Mouse (Mus musculus) forebrain, postnatal 0 days (tissue): ENCODE data around the gene Capns1. TPM values are rescaled to one million over a fixed set of nuclear protein-coding genes. Genes with fewer than 3 reads are reported as not detected.

ENCODE experiments used
- ATAC-seq: fragments of 200-750 bp; cut with Nextera tagmentation; 2 replicates; pipeline ENCODE4 v1.8.0; 2017; ENCODE audit warnings: mild to moderate bottlenecking, moderate library complexity
- DNase-seq: peaks from one replicate; pipeline ENCODE4 v3.0.0-alpha.2; 2015
- H3K27ac ChIP-seq: fragments of 300-500 bp; sonication (generic); 2 replicates; pipeline ENCODE4 v1.5.1; 2014; ENCODE audit warnings: low read depth, mild to moderate bottlenecking, antibody characterized with exemption, low read length, moderate library complexity, mixed read lengths
- H3K27me3 ChIP-seq: fragments of 300-500 bp; sonication (generic); 2 replicates; pipeline ENCODE4 v1.6.1; 2014; ENCODE audit warnings: mild to moderate bottlenecking, low read length, mixed read lengths; ENCODE audit not compliant: insufficient read depth
- H3K36me3 ChIP-seq: fragments of 300-500 bp; sonication (generic); 2 replicates; pipeline ENCODE4 v1.6.1; 2014; ENCODE audit warnings: mild to moderate bottlenecking, moderate library complexity; ENCODE audit not compliant: insufficient read depth
- H3K4me1 ChIP-seq: fragments of 300-500 bp; sonication (generic); 2 replicates; pipeline ENCODE4 v1.6.1; 2014; ENCODE audit warnings: antibody characterized with exemption; ENCODE audit not compliant: insufficient read depth
- H3K4me2 ChIP-seq: fragments of 300-500 bp; sonication (generic); 2 replicates; pipeline ENCODE4 v1.6.1; 2014; ENCODE audit warnings: low read depth, mild to moderate bottlenecking, moderate library complexity
- H3K4me3 ChIP-seq: fragments of 300-500 bp; sonication (generic); 2 replicates; pipeline ENCODE4 v1.5.1; 2014; ENCODE audit warnings: low read depth, low read length, mixed read lengths
- H3K9ac ChIP-seq: fragments of 300-500 bp; sonication (generic); 2 replicates; pipeline ENCODE4 v1.6.1; 2014; ENCODE audit warnings: mild to moderate bottlenecking
- H3K9me3 ChIP-seq: fragments of 300-500 bp; sonication (generic); 2 replicates; pipeline ENCODE4 v1.6.1; 2016; ENCODE audit warnings: low read length
- CTCF ChIP-seq: sonication (generic); IDR thresholded peaks from 2 replicates; pipeline ENCODE4 v1.5.1; 2016; ENCODE audit warnings: antibody characterized with exemption, control low read depth, low read depth
- WGBS: fragments of 180-500 bp; shearing (Covaris S2); extraction: QIAGEN DNeasy Blood & Tissue Kit; methylation state at CpG from one replicate; pipeline ENCODE4 v1.1.7; 2014; 5-methylcytosine and 5-hydroxymethylcytosine counted together
- polyA plus RNA-seq: library from polyadenylated mRNA; unstranded; fragments of >200 nt; fragmentation: Nextera tagmentation; extraction: Ambion mirVana; gene quantifications from 2 replicates; pipeline ENCODE4 v1.2.1, GENCODE M21; 2015
- total RNA-seq: library from RNA; depleted of rRNA; stranded (reverse); fragments of >200 nt; gene quantifications from 2 replicates; pipeline ENCODE4 v1.2.3, GENCODE M21; 2014; rRNA removed

Gene Capns1
- total and polyA plus RNA-seq, 2 experiments from 2014 or later, result 65.9 to 162 TPM

- Histone ChIP-seq H3K9me3 (peaks cover 37% of the 10 kb centered on the region), H3K4me2 (no peak overlapping the region), H3K36me3 (peaks cover 32% of the 10 kb centered on the region), H3K9ac (no peak overlapping the region), H3K27me3 (no peaks in the 10 kb centered on the region), H3K27ac (no peak overlapping the region), H3K4me3 (no peak overlapping the region), H3K4me1 (no peaks in the 10 kb centered on the region)
- no peak for DNase-seq
- TF ChIP-seq CTCF, result no peak
- 98% methylated on average over 3 of the region's 3 CpGs for WGBS
- ATAC-seq, result no peak
Measured at GRCm38 (mm10) chr7:30155507-30155906, 43.1 kb downstream of the Capns1 start.

DNA sequence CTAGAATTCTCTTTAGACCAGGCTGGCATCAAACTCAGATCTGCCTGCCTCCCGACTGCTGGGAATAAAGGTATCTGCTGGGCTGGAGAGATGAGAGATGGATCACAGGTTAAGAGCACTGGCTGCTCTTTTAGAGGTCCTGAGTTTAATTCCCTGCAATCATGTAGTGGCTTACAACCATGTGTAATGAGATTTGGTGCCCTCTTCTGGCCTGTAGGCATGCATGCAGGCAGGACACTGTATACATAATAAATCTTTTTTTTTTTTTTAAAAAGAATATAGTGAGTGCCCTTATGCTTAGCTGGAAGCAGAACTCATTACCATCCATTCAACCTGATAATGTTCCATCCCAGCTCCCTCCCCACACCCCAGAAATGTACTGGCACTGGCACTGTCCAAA lies 44.6 kb downstream of the Capns1 start:
- H3K27ac ChIP-seq, result no peak overlapping the region
- H3K9me3 ChIP-seq, result peaks cover 50% of the 10 kb centered on the region
- TF ChIP-seq CTCF, result no peak
- H3K4me1 ChIP-seq, result no peaks in the 10 kb centered on the region
- H3K36me3 ChIP-seq, result peaks cover 20% of the 10 kb centered on the region
- H3K27me3 ChIP-seq, result no peaks in the 10 kb centered on the region
- no peak overlapping the region for H3K4me3 ChIP-seq
- 100% methylated on average over 1 of the region's 1 CpGs for WGBS
- no peak overlapping the region for H3K9ac ChIP-seq
- DNase-seq (no peak), ATAC-seq (no peak)
- H3K4me2 ChIP-seq, result no peak overlapping the region

DNA sequence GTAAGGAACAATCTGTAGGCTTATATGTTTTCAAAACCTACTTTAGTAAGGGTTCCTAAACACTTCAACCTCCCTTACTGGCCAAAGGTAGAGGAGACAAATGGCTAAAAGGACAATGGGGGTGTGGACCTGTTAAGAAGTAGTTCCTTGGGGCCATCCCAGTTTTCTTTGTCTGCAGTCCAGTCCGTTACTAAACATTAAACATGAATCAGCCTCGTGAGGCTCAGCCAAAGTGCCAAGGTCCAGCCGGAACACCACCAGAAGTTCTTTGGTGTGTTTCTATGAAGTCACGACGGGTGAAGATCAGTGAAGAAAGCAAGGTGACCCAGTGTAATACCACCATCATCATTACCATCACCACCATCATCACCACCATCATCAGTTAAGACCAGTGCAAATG lies 51.6 kb downstream of the Capns1 start:
- no peaks in the 10 kb centered on the region for H3K27me3 ChIP-seq

DNA sequence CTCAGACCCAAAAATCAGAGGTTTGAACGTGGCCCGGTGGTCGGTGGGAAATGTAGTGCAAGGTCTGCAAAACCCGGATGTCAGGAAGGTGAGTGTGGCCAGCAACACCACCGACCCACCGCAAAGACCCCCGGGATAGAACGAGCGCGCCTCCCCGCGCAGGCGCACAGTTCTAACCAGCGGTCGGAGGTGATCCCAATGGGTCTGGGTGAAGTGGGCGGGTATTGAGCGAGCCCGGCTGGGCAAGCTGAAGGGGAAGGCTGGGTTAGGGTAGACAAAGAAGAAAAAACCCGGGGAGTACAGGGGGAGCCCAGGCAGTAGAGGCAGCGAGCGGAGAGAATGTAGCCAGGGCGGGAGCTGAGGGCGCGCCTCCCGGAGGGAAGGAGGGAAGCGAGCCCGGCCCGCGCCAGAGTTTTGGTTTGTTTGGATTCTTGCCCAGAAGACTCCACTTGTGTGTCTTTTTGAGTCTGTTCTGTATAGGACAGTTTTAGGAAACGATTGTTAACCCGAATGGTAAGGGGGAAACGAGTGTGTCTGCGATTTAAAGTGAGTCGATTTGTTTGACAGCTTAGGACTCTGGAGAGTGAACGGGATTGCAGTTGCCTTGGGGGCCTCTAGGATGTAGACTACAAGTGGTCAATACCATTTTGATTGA lies 54.9 kb downstream of the Capns1 start:
- DNase-seq, result peak; percentile 89
- WGBS, result 3% methylated on average over 35 of the region's 35 CpGs
- TF ChIP-seq CTCF, result 0 out of 2 replicates have a peak, but pooled peaks have one; percentile 14
- H3K27ac ChIP-seq, result peak overlapping the region; percentile 70
- peak; percentile 96 for ATAC-seq
- peaks cover 2% of the 10 kb centered on the region; the same call in 1 of the 2 replicates for H3K36me3 ChIP-seq
- no peaks in the 10 kb centered on the region; the same call in 1 of the 2 replicates for H3K4me1 ChIP-seq
- H3K27me3 ChIP-seq, result no peaks in the 10 kb centered on the region
- H3K9me3 ChIP-seq, result no peaks in the 10 kb centered on the region
- peak overlapping the region; percentile 60 for H3K9ac ChIP-seq
- peak overlapping the region; percentile 57 for H3K4me2 ChIP-seq
- H3K4me3 ChIP-seq, result peak overlapping the region; percentile 57

More for the DNA sequence above, 51.6 kb downstream of the Capns1 start:
- no peak for TF ChIP-seq CTCF
- no peak overlapping the region for H3K4me2 ChIP-seq
- peaks cover 23% of the 10 kb centered on the region for H3K9me3 ChIP-seq
- no peak overlapping the region for H3K4me3 ChIP-seq
- no peak for ATAC-seq
- H3K36me3 ChIP-seq, result no peaks in the 10 kb centered on the region; the same call in 1 of the 2 replicates
- no peak for DNase-seq
- H3K27ac ChIP-seq, result no peak overlapping the region
- H3K4me1 ChIP-seq, result no peaks in the 10 kb centered on the region; the same call in 1 of the 2 replicates
- WGBS, result 95% methylated on average over 5 of the region's 5 CpGs
- no peak overlapping the region for H3K9ac ChIP-seq

DNA sequence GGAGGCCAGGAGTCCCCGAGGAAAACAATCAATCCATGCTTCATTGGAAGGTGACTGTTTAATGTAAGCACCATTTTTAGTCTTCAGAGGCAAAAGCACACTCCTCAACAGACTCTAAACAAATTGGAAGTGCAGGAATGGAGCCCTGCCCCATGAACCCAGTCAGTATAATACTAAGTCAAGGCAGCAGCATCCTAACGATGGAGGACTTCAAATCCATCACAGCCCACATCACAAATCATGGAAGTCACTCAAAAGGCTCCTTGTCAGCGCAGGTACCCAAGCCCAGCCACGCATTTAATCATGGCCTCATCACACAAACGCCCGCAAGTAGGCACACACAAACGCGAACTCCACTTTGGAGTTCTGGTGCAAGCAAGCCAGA lies 55.4 kb downstream of the Capns1 start:
- Histone ChIP-seq H3K4me1 (no peaks in the 10 kb centered on the region; the same call in 1 of the 2 replicates), H3K36me3 (peaks cover 2% of the 10 kb centered on the region; the same call in 1 of the 2 replicates), H3K4me3 (peak overlapping the region; percentile 57), H3K27ac (peak overlapping the region; percentile 70), H3K9me3 (no peaks in the 10 kb centered on the region), H3K4me2 (peak overlapping the region; percentile 57), H3K27me3 (no peaks in the 10 kb centered on the region), H3K9ac (peak overlapping the region; percentile 60)
- ATAC-seq (peak; percentile 34), DNase-seq (no peak)
- WGBS, result 16% methylated on average over 8 of the region's 8 CpGs
- no peak for TF ChIP-seq CTCF

Other genes with a start within 250 kb of the Capns1 start
- gene Zfp74, start 244.7 kb downstream of the Capns1 start, total RNA-seq, result 11.9 and 14.4 TPM in 2 replicates
- 6.6 and 15.8 TPM in 2 replicates for gene Zfp74, start 244.7 kb downstream of the Capns1 start, polyA plus RNA-seq
- gene Zfp568, start 214.9 kb downstream of the Capns1 start, total RNA-seq, result 5.9 and 7.3 TPM in 2 replicates
- 0.72 and 2.1 TPM in 2 replicates for gene Zfp568, start 214.9 kb downstream of the Capns1 start, polyA plus RNA-seq
- gene Zfp14, start 147.4 kb downstream of the Capns1 start, total RNA-seq, result 13.2 and 15.2 TPM in 2 replicates
- 5.3 and 6.9 TPM in 2 replicates for gene Zfp14, start 147.4 kb downstream of the Capns1 start, polyA plus RNA-seq
- gene Zfp82, start 125.9 kb downstream of the Capns1 start, total RNA-seq, result 8.0 and 11.0 TPM in 2 replicates
- 5.9 and 7.3 TPM in 2 replicates for gene Zfp82, start 125.9 kb downstream of the Capns1 start, polyA plus RNA-seq
- 1.0 TPM in 1 of 2 replicates, not detected in the other for gene Gm26920, start 108.4 kb downstream of the Capns1 start, total RNA-seq
- 0.38 and 1.1 TPM in 2 replicates for gene Gm26920, start 108.4 kb downstream of the Capns1 start, polyA plus RNA-seq
- 3.6 and 5.0 TPM in 2 replicates for gene Zfp566, start 108.3 kb downstream of the Capns1 start, total RNA-seq
- gene Zfp566, start 108.3 kb downstream of the Capns1 start, polyA plus RNA-seq, result 15.6 and 19.6 TPM in 2 replicates
- 69.8 and 81.0 TPM in 2 replicates for gene Zfp260, start 104.0 kb downstream of the Capns1 start, total RNA-seq
- gene Zfp260, start 104.0 kb downstream of the Capns1 start, polyA plus RNA-seq, result 51.2 and 55.5 TPM in 2 replicates
- 12.3 and 25.3 TPM in 2 replicates for gene Zfp382, start 76.9 kb downstream of the Capns1 start, total RNA-seq
- gene Zfp382, start 76.9 kb downstream of the Capns1 start, polyA plus RNA-seq, result 7.8 and 15.5 TPM in 2 replicates
- gene Zfp146, start 29.1 kb downstream of the Capns1 start, total RNA-seq, result 72.9 and 87.3 TPM in 2 replicates
- gene Zfp146, start 29.1 kb downstream of the Capns1 start, polyA plus RNA-seq, result 6.6 and 8.7 TPM in 2 replicates
- gene Cox7a1, start 14.7 kb downstream of the Capns1 start, total RNA-seq, result 1.4 and 1.9 TPM in 2 replicates
- 4.3 and 4.9 TPM in 2 replicates for gene Cox7a1, start 14.7 kb downstream of the Capns1 start, polyA plus RNA-seq
- 71.0 and 80.9 TPM in 2 replicates for gene Polr2i, start 33.1 kb upstream of the Capns1 start, total RNA-seq
- 186 and 247 TPM in 2 replicates for gene Polr2i, start 33.1 kb upstream of the Capns1 start, polyA plus RNA-seq
- 151 and 204 TPM in 2 replicates for gene Tbcb, start 33.5 kb upstream of the Capns1 start, total RNA-seq
- 475 and 558 TPM in 2 replicates for gene Tbcb, start 33.5 kb upstream of the Capns1 start, polyA plus RNA-seq
- gene Ovol3, start 36.9 kb upstream of the Capns1 start, total RNA-seq, result not detected in 2 replicates
- not detected in 2 replicates for gene Ovol3, start 36.9 kb upstream of the Capns1 start, polyA plus RNA-seq
- gene Thap8, start 81.3 kb upstream of the Capns1 start, total RNA-seq, result 0.52 TPM in 1 of 2 replicates, not detected in the other
- gene Thap8, start 81.3 kb upstream of the Capns1 start, polyA plus RNA-seq, result 0.45 TPM in 2 replicates
- gene Wdr62, start 81.6 kb upstream of the Capns1 start, total RNA-seq, result 2.0 and 3.2 TPM in 2 replicates
- gene Wdr62, start 81.6 kb upstream of the Capns1 start, polyA plus RNA-seq, result 2.7 and 2.9 TPM in 2 replicates
- 105 and 108 TPM in 2 replicates for gene Clip3, start 92.9 kb upstream of the Capns1 start, total RNA-seq
- gene Clip3, start 92.9 kb upstream of the Capns1 start, polyA plus RNA-seq, result 178 and 186 TPM in 2 replicates
- 70.5 and 74.1 TPM in 2 replicates for gene Alkbh6, start 109.9 kb upstream of the Capns1 start, total RNA-seq
- 117 and 127 TPM in 2 replicates for gene Alkbh6, start 109.9 kb upstream of the Capns1 start, polyA plus RNA-seq
- gene Syne4, start 116.0 kb upstream of the Capns1 start, total RNA-seq, result 5.2 and 6.5 TPM in 2 replicates
- 1.8 and 4.5 TPM in 2 replicates for gene Syne4, start 116.0 kb upstream of the Capns1 start, polyA plus RNA-seq
- 0.52 TPM in 1 of 2 replicates, not detected in the other for gene E130208F15Rik, start 122.9 kb upstream of the Capns1 start, total RNA-seq
- gene E130208F15Rik, start 122.9 kb upstream of the Capns1 start, polyA plus RNA-seq, result 0.31 TPM in 1 of 2 replicates, not detected in the other
- gene Sdhaf1, start 125.1 kb upstream of the Capns1 start, total RNA-seq, result 9.8 and 14.6 TPM in 2 replicates
- 18.4 and 20.7 TPM in 2 replicates for gene Sdhaf1, start 125.1 kb upstream of the Capns1 start, polyA plus RNA-seq
- 25.2 and 28.0 TPM in 2 replicates for gene Lrfn3, start 164.0 kb upstream of the Capns1 start, total RNA-seq
- gene Lrfn3, start 164.0 kb upstream of the Capns1 start, polyA plus RNA-seq, result 16.4 and 20.3 TPM in 2 replicates
- gene Tyrobp, start 214.9 kb upstream of the Capns1 start, total RNA-seq, result 14.5 and 25.6 TPM in 2 replicates
- gene Tyrobp, start 214.9 kb upstream of the Capns1 start, polyA plus RNA-seq, result 44.2 and 52.5 TPM in 2 replicates
- 1.1 TPM in 1 of 2 replicates, not detected in the other for gene Hcst, start 221.0 kb upstream of the Capns1 start, total RNA-seq
- 0.41 and 0.87 TPM in 2 replicates for gene Hcst, start 221.0 kb upstream of the Capns1 start, polyA plus RNA-seq
- 1.6 and 3.4 TPM in 2 replicates for gene Nfkbid, start 222.9 kb upstream of the Capns1 start, total RNA-seq
- gene Nfkbid, start 222.9 kb upstream of the Capns1 start, polyA plus RNA-seq, result 1.1 and 1.7 TPM in 2 replicates
- gene Aplp1, start 246.7 kb upstream of the Capns1 start, total RNA-seq, result 705 and 834 TPM in 2 replicates
- 863 and 867 TPM in 2 replicates for gene Aplp1, start 246.7 kb upstream of the Capns1 start, polyA plus RNA-seq